Mouse (Mus musculus) erythroblast, embryonic 14.5 days (primary cell): ENCODE data around the gene Gm49601. TPM values are rescaled to one million over a fixed set of nuclear protein-coding genes. Genes with fewer than 3 reads are reported as not detected.

ENCODE experiments used
- H3K27me3 ChIP-seq: 2 replicates; pipeline ENCODE4 v1.6.1; 2012; ENCODE audit warnings: inconsistent platforms; ENCODE audit not compliant: control insufficient read depth
- H3K36me3 ChIP-seq: 2 replicates; pipeline ENCODE4 v1.6.1; 2012; ENCODE audit warnings: mild to moderate bottlenecking, inconsistent platforms; ENCODE audit not compliant: control insufficient read depth
- H3K4me1 ChIP-seq: 2 replicates; pipeline ENCODE4 v1.6.1; 2012; ENCODE audit warnings: inconsistent platforms; ENCODE audit not compliant: control insufficient read depth
- H3K4me3 ChIP-seq: replicated peaks from 2 replicates; pipeline ENCODE3; 2012; ENCODE audit warnings: moderate library complexity, mild to moderate bottlenecking, inconsistent platforms
- H3K9me3 ChIP-seq: 2 replicates; pipeline ENCODE4 v1.6.1; 2012; ENCODE audit warnings: low read length, inconsistent platforms, mixed read lengths; ENCODE audit not compliant: control insufficient read depth
- GATA1 ChIP-seq: IDR thresholded peaks from 2 replicates; pipeline ENCODE4 v1.6.1; 2012; ENCODE audit warnings: low read length, inconsistent platforms, mixed read lengths
- TAL1 ChIP-seq: IDR thresholded peaks from 3 replicates; pipeline ENCODE4 v1.6.1; 2012; ENCODE audit warnings: low read length, inconsistent platforms, mixed read lengths
- polyA plus RNA-seq: library from polyadenylated mRNA; stranded (reverse); fragments of >175 nt; gene quantifications from 2 replicates; pipeline ENCODE4 v1.2.3, GENCODE M21; 2012

The Gm49601 gene
- polyA plus RNA-seq, 1 experiment = 0.02 TPM

- Histone ChIP-seq H3K27me3 (no peaks in the 10 kb centered on the region), H3K4me3 (no peak overlapping the region), H3K4me1 (no peaks in the 10 kb centered on the region), H3K36me3 (no peaks in the 10 kb centered on the region), H3K9me3 (no peaks in the 10 kb centered on the region)
- TF ChIP-seq GATA1 = no peak
- TF ChIP-seq TAL1 = no peak
These were observed 18.3 kb upstream of the Gm49601 start for GRCm38 (mm10) chr16:18644485-18644884.

- no peaks in the 10 kb centered on the region for H3K36me3 ChIP-seq
- TF ChIP-seq GATA1 (no peak), TAL1 (no peak)
- H3K4me1 ChIP-seq = no peaks in the 10 kb centered on the region
- H3K4me3 ChIP-seq = no peak overlapping the region
- no peaks in the 10 kb centered on the region for H3K9me3 ChIP-seq
- peaks cover 3% of the 10 kb centered on the region for H3K27me3 ChIP-seq
These were observed 17.3 kb upstream of the Gm49601 start for GRCm38 (mm10) chr16:18643406-18643998.

- TF ChIP-seq GATA1 = no peak
- no peaks in the 10 kb centered on the region for H3K36me3 ChIP-seq
- peaks cover 6% of the 10 kb centered on the region for H3K27me3 ChIP-seq
- no peaks in the 10 kb centered on the region for H3K4me1 ChIP-seq
- no peak overlapping the region for H3K4me3 ChIP-seq
- H3K9me3 ChIP-seq = no peaks in the 10 kb centered on the region
These were observed 16.7 kb upstream of the Gm49601 start for GRCm38 (mm10) chr16:18642897-18643296.

- Histone ChIP-seq H3K36me3 (no peaks in the 10 kb centered on the region), H3K4me3 (no peak overlapping the region), H3K4me1 (no peaks in the 10 kb centered on the region), H3K27me3 (peaks cover 6% of the 10 kb centered on the region), H3K9me3 (no peaks in the 10 kb centered on the region)
- no peak for TF ChIP-seq TAL1
- TF ChIP-seq GATA1 = no peak
These were observed 16.1 kb upstream of the Gm49601 start for GRCm38 (mm10) chr16:18642291-18642690.

- peaks cover 8% of the 10 kb centered on the region for H3K27me3 ChIP-seq
- no peak overlapping the region for H3K4me3 ChIP-seq
- no peaks in the 10 kb centered on the region for H3K36me3 ChIP-seq
- no peaks in the 10 kb centered on the region for H3K9me3 ChIP-seq
- TF ChIP-seq GATA1 (no peak), TAL1 (no peak)
- H3K4me1 ChIP-seq = no peaks in the 10 kb centered on the region
These were observed 13.2 kb upstream of the Gm49601 start for GRCm38 (mm10) chr16:18639382-18639929.

GRCm38 (mm10) chr16:18638396-18638795, 12.2 kb upstream of the Gm49601 start:
- no peaks in the 10 kb centered on the region for H3K4me1 ChIP-seq
- H3K27me3 ChIP-seq = peaks cover 8% of the 10 kb centered on the region
- no peaks in the 10 kb centered on the region; the same call in 1 of the 2 replicates for H3K9me3 ChIP-seq
- no peak overlapping the region for H3K4me3 ChIP-seq
- TF ChIP-seq GATA1 (no peak), TAL1 (no peak)
- no peaks in the 10 kb centered on the region for H3K36me3 ChIP-seq

- Histone ChIP-seq H3K9me3 (no peaks in the 10 kb centered on the region; the same call in 1 of the 2 replicates), H3K36me3 (no peaks in the 10 kb centered on the region), H3K4me1 (no peaks in the 10 kb centered on the region), H3K27me3 (peaks cover 19% of the 10 kb centered on the region), H3K4me3 (no peak overlapping the region)
- TF ChIP-seq GATA1 (no peak), TAL1 (no peak)
These were observed 10.6 kb upstream of the Gm49601 start for GRCm38 (mm10) chr16:18636804-18637203.

- no peak for TF ChIP-seq GATA1
- no peak for TF ChIP-seq TAL1
- peaks cover 23% of the 10 kb centered on the region for H3K27me3 ChIP-seq
These were observed 10.2 kb upstream of the Gm49601 start for GRCm38 (mm10) chr16:18636401-18636800.

GRCm38 (mm10) chr16:18633333-18633732, 7.1 kb upstream of the Gm49601 start:
- H3K4me3 ChIP-seq = no peak overlapping the region
- TF ChIP-seq GATA1 (no peak), TAL1 (no peak)
- H3K27me3 ChIP-seq = peaks cover 49% of the 10 kb centered on the region
- no peaks in the 10 kb centered on the region; the same call in 1 of the 2 replicates for H3K9me3 ChIP-seq
- H3K4me1 ChIP-seq = peaks cover 10% of the 10 kb centered on the region
- H3K36me3 ChIP-seq = no peaks in the 10 kb centered on the region

More at GRCm38 (mm10) chr16:18636401-18636800, 10.2 kb upstream of the Gm49601 start:
- H3K36me3 ChIP-seq = no peaks in the 10 kb centered on the region
- H3K4me3 ChIP-seq = no peak overlapping the region
- no peaks in the 10 kb centered on the region for H3K4me1 ChIP-seq
- H3K9me3 ChIP-seq = no peaks in the 10 kb centered on the region; the same call in 1 of the 2 replicates

GRCm38 (mm10) chr16:18632816-18633215, 6.6 kb upstream of the Gm49601 start:
- H3K27me3 ChIP-seq = peaks cover 53% of the 10 kb centered on the region

More at GRCm38 (mm10) chr16:18632816-18633215, 6.6 kb upstream of the Gm49601 start:
- Histone ChIP-seq H3K9me3 (no peaks in the 10 kb centered on the region; the same call in 1 of the 2 replicates), H3K4me3 (no peak overlapping the region), H3K4me1 (peaks cover 10% of the 10 kb centered on the region), H3K36me3 (no peaks in the 10 kb centered on the region)
- no peak for TF ChIP-seq TAL1
